Mouse (Mus musculus): ENCODE measurements at regions not wholly inside any gene's neighbourhood (a gene's known extent, or its start where the extent isn't known, plus 50 kb on each side); places are given as distances from the start of the nearest gene placed in this dataset.

DNA sequence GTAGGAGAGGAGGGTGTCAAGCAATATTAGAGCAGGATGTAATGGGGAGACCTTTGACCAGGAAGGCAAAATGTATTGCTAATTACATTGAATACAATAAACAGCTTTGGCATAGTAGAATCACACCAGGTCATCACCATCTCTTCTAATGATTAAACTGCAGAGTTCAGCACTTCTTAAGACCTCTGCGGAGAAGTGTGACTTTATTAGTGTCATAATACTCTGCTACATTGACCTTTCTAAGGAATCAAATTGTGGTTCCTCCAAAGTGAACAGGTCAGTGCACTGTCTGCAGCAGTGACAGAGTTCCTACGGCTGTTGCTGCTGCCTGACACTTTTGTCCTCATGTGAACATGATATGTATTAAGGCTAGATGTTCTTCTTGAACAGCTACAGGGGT is 228.0 kb upstream of the Gm11042 start:
- Histone ChIP-seq H3K36me3 (ENCODE audit: control insufficient read depth, insufficient read depth, low read length) (no peaks in the 10 kb centered on the region), H3K4me1 (replicated peaks; ENCODE audit: control insufficient read depth, insufficient read depth, low read length) (no peaks in the 10 kb centered on the region), H3K27ac (ENCODE audit: low read depth, low read length) (no peak overlapping the region), H3K9me3 (ENCODE audit: control insufficient read depth, low read length) (no peaks in the 10 kb centered on the region), H3K4me2 (no peak overlapping the region), H3K27me3 (replicated peaks; ENCODE audit: control insufficient read depth, insufficient read depth, low read length) (no peaks in the 10 kb centered on the region), H3K4me3 (ENCODE audit: low read depth, low read length) (no peak overlapping the region), H3K9ac (ENCODE audit: low read depth, low read length) (no peak overlapping the region)
- 88% methylated on average over 2 of the region's 2 CpGs for WGBS
- DNase-seq (ENCODE audit: low spot score): no peak
- ATAC-seq (replicated peaks; ENCODE audit: low FRiP score): no peak

DNA sequence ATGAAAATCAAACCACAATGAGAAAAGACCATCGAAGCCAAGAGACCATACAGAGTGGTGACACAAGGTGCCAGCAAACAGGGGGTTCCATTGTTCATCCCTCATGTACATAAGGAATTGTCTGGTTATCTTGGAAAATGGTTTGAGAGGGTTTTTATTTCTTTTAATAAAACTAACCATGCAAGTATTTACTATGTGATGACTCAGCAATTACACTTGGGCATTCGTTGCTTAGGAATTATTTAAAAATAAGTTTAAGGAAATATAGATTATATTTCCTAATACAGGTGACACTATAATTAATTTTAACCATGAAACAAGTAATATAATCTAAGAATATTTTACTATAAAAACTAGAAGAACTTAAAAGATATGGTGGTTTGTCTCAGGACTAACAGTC is 218.7 kb upstream of the Gm11042 start:
- no peak for DNase-seq (ENCODE audit: low spot score)
- no peak overlapping the region for H3K9ac ChIP-seq (ENCODE audit: low read depth, low read length)
- 73% methylated on average over 2 of the region's 2 CpGs for WGBS

DNA sequence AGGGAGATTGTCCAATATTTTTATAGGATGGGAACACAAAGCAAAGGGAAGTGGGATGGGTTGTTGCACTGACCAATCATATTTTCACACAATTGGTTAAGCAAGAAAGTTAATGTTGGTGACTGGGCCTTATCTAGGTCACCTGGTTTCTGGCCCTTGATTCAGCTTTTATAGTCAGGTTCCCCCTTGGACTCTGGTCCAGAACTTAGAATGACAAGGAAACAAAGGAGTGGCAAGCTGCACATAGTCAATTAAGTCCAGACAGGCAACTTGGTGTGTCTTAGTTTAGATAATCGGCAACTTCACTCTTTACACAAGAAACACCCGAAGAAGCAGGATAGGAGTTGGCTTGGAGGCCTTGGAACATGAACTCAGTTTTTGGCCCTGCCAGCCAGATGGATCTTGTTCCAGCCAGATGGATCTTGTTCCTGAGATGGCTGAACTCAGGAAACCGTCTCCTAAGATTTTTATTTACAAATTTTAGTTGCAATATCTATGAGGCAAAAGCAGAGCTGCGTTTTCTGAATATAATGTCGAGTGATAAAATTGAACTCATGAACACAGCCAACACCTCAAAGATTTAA is 212.9 kb upstream of the Gm11042 start:
- no peak for ATAC-seq (replicated peaks; ENCODE audit: low FRiP score)
- H3K9me3 ChIP-seq (ENCODE audit: control insufficient read depth, low read length): no peaks in the 10 kb centered on the region
- no peaks in the 10 kb centered on the region for H3K27me3 ChIP-seq (replicated peaks; ENCODE audit: control insufficient read depth, insufficient read depth, low read length)
- no peak for DNase-seq (ENCODE audit: low spot score)
- no peak overlapping the region for H3K4me2 ChIP-seq
- no peak overlapping the region for H3K27ac ChIP-seq (ENCODE audit: low read depth, low read length)
- no peak overlapping the region for H3K4me3 ChIP-seq (ENCODE audit: low read depth, low read length)
- no peaks in the 10 kb centered on the region for H3K36me3 ChIP-seq (ENCODE audit: control insufficient read depth, insufficient read depth, low read length)
- H3K4me1 ChIP-seq (replicated peaks; ENCODE audit: control insufficient read depth, insufficient read depth, low read length): no peaks in the 10 kb centered on the region
- H3K9ac ChIP-seq (ENCODE audit: low read depth, low read length): no peak overlapping the region
- WGBS: 81% methylated on average over 5 of the region's 5 CpGs

More for the DNA sequence above, 218.7 kb upstream of the Gm11042 start:
- no peaks in the 10 kb centered on the region for H3K4me1 ChIP-seq (replicated peaks; ENCODE audit: control insufficient read depth, insufficient read depth, low read length)
- no peak overlapping the region for H3K4me2 ChIP-seq
- H3K27ac ChIP-seq (ENCODE audit: low read depth, low read length): no peak overlapping the region
- no peak overlapping the region for H3K4me3 ChIP-seq (ENCODE audit: low read depth, low read length)
- no peaks in the 10 kb centered on the region for H3K36me3 ChIP-seq (ENCODE audit: control insufficient read depth, insufficient read depth, low read length)
- H3K27me3 ChIP-seq (replicated peaks; ENCODE audit: control insufficient read depth, insufficient read depth, low read length): no peaks in the 10 kb centered on the region
- no peaks in the 10 kb centered on the region for H3K9me3 ChIP-seq (ENCODE audit: control insufficient read depth, low read length)
- ATAC-seq (replicated peaks; ENCODE audit: low FRiP score): no peak

DNA sequence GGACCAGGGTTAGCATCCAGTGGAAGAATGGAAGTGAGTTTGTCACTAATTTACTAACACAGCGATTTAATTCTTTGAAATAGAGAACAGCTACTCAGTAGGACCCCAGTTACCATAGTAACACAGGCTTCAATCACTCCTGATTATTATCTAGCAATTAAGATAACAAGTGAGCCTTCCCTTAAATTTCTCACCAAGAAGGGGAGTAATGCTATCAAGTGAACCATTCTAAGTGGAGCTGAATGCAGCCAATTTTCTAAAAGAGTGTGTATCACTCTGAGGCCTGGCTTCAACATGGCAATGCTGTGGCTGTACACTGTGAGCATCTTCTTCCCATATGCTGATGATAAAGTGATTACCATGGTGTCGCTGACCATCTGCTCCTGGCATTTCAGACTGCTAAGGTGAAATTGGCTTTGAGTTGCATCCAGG is 211.0 kb upstream of the Gm11042 start:
- no peaks in the 10 kb centered on the region for H3K9me3 ChIP-seq (ENCODE audit: control insufficient read depth, low read length)
- H3K4me3 ChIP-seq (ENCODE audit: low read depth, low read length): no peak overlapping the region
- no peaks in the 10 kb centered on the region for H3K4me1 ChIP-seq (replicated peaks; ENCODE audit: control insufficient read depth, insufficient read depth, low read length)
- no peak overlapping the region for H3K4me2 ChIP-seq
- H3K27me3 ChIP-seq (replicated peaks; ENCODE audit: control insufficient read depth, insufficient read depth, low read length): no peaks in the 10 kb centered on the region
- H3K27ac ChIP-seq (ENCODE audit: low read depth, low read length): no peak overlapping the region
- no peaks in the 10 kb centered on the region for H3K36me3 ChIP-seq (ENCODE audit: control insufficient read depth, insufficient read depth, low read length)
- no peak overlapping the region for H3K9ac ChIP-seq (ENCODE audit: low read depth, low read length)
- DNase-seq (ENCODE audit: low spot score) (no peak), ATAC-seq (replicated peaks; ENCODE audit: low FRiP score) (no peak)
- 69% methylated on average over 2 of the region's 2 CpGs for WGBS

DNA sequence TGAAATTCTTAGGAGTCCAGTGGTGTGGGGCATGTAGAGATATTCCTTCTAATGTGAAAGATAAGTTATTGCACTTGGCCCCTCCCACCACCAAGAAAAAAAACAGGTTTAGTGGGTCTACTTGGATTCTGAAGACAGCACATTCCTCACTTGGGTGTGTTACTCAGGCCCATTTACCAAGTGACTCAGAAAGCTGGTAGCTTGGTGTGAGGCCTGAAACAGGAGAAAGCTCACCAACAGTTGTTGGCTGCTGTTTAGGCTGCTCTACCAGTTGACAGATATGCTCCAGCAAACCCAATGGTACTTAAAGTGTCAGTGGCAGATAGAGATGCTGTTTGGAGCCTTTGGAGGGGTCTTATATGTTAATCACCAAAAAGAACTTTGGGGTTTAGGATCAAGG is 207.8 kb upstream of the Gm11042 start:
- no peaks in the 10 kb centered on the region for H3K9me3 ChIP-seq (ENCODE audit: control insufficient read depth, low read length)
- ATAC-seq (replicated peaks; ENCODE audit: low FRiP score) (no peak), DNase-seq (ENCODE audit: low spot score) (no peak)
- no peak overlapping the region for H3K4me2 ChIP-seq
- no peaks in the 10 kb centered on the region for H3K4me1 ChIP-seq (replicated peaks; ENCODE audit: control insufficient read depth, insufficient read depth, low read length)
- H3K27ac ChIP-seq (ENCODE audit: low read depth, low read length): no peak overlapping the region
- H3K27me3 ChIP-seq (replicated peaks; ENCODE audit: control insufficient read depth, insufficient read depth, low read length): no peaks in the 10 kb centered on the region
- no peaks in the 10 kb centered on the region for H3K36me3 ChIP-seq (ENCODE audit: control insufficient read depth, insufficient read depth, low read length)
- no peak overlapping the region for H3K9ac ChIP-seq (ENCODE audit: low read depth, low read length)
- H3K4me3 ChIP-seq (ENCODE audit: low read depth, low read length): no peak overlapping the region

DNA sequence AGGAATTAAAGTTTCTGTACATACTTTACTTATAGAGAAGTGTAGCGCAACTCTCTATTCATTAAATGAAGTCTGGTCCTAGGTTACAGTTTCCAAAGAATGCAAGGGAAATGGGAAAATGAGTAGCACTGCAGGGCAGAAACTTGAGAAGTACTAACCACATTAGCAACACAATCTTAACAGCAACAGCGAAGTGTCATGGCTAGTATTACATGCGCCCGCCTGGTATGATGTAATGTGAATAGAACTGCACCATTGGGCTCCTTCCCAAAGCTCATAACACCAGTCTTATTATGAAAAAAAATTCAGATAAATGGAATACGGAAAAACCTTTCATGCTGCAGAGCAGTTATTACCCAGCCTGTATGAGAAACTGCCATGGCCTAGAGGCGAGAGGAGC is 201.8 kb upstream of the Gm11042 start:
- DNase-seq (ENCODE audit: low spot score): no peak
- H3K27ac ChIP-seq (ENCODE audit: low read depth, low read length): no peak overlapping the region
- H3K4me2 ChIP-seq: no peak overlapping the region
- H3K36me3 ChIP-seq (ENCODE audit: control insufficient read depth, insufficient read depth, low read length): no peaks in the 10 kb centered on the region
- no peak overlapping the region for H3K9ac ChIP-seq (ENCODE audit: low read depth, low read length)
- H3K27me3 ChIP-seq (replicated peaks; ENCODE audit: control insufficient read depth, insufficient read depth, low read length): no peaks in the 10 kb centered on the region
- H3K9me3 ChIP-seq (ENCODE audit: control insufficient read depth, low read length): no peaks in the 10 kb centered on the region
- H3K4me1 ChIP-seq (replicated peaks; ENCODE audit: control insufficient read depth, insufficient read depth, low read length): no peaks in the 10 kb centered on the region
- 91% methylated on average over 6 of the region's 6 CpGs for WGBS
- no peak for ATAC-seq (replicated peaks; ENCODE audit: low FRiP score)
- no peak overlapping the region for H3K4me3 ChIP-seq (ENCODE audit: low read depth, low read length)

DNA sequence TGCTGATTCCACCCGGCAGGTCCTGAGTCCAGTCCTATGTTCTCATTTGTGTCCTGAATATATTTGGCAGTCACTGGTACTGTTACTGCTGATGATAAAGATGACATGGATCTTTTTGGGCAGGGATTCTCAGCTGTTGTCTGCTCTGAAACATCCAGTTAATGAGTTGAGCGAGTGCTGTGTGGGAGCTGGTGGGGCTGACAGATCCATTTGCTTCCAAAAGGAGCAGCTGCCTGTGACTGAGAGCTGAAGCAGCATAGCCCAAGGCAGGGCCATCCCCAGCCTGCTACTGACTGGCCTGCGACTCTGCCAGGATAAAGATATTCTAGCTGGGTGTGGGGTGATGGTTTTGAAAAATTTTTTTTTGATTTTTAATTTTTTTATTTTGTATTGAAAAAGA is 200.3 kb upstream of the Gm11042 start:
- Histone ChIP-seq H3K4me2 (no peak overlapping the region), H3K36me3 (ENCODE audit: control insufficient read depth, insufficient read depth, low read length) (no peaks in the 10 kb centered on the region), H3K27ac (ENCODE audit: low read depth, low read length) (no peak overlapping the region), H3K9ac (ENCODE audit: low read depth, low read length) (no peak overlapping the region), H3K9me3 (ENCODE audit: control insufficient read depth, low read length) (no peaks in the 10 kb centered on the region), H3K27me3 (replicated peaks; ENCODE audit: control insufficient read depth, insufficient read depth, low read length) (no peaks in the 10 kb centered on the region), H3K4me1 (replicated peaks; ENCODE audit: control insufficient read depth, insufficient read depth, low read length) (no peaks in the 10 kb centered on the region), H3K4me3 (ENCODE audit: low read depth, low read length) (no peak overlapping the region)
- no peak for DNase-seq (ENCODE audit: low spot score)
- 70% methylated on average over 3 of the region's 3 CpGs for WGBS
- no peak for ATAC-seq (replicated peaks; ENCODE audit: low FRiP score)

DNA sequence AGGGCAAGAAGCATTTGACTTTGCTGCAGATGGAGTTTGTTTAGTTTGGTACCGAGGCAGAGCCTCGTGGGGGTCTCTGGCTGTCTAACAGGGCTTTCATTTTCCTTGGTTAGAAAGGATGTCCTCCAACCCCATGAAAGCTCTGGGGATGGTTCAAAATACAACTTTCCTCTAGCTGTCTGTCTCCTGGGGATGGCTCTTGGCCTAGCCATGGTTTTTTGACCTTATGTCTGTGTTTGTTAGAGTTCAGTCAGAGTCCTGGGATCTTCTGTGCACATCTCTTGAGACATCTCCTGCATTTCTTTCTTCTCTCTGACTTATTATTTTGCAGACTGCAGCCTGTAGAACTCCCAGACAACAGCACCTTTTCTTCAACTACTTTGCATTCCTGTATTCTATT is 186.6 kb upstream of the Gm11042 start:
- H3K4me1 ChIP-seq (replicated peaks; ENCODE audit: control insufficient read depth, insufficient read depth, low read length): no peaks in the 10 kb centered on the region
- no peak overlapping the region for H3K9ac ChIP-seq (ENCODE audit: low read depth, low read length)
- H3K4me2 ChIP-seq: no peak overlapping the region
- H3K9me3 ChIP-seq (ENCODE audit: control insufficient read depth, low read length): no peaks in the 10 kb centered on the region
- WGBS: 80% methylated on average over 2 of the region's 2 CpGs
- DNase-seq (ENCODE audit: low spot score) (no peak), ATAC-seq (replicated peaks; ENCODE audit: low FRiP score) (no peak)
- no peak overlapping the region for H3K27ac ChIP-seq (ENCODE audit: low read depth, low read length)
- no peak overlapping the region for H3K4me3 ChIP-seq (ENCODE audit: low read depth, low read length)
- no peaks in the 10 kb centered on the region for H3K36me3 ChIP-seq (ENCODE audit: control insufficient read depth, insufficient read depth, low read length)
- no peaks in the 10 kb centered on the region for H3K27me3 ChIP-seq (replicated peaks; ENCODE audit: control insufficient read depth, insufficient read depth, low read length)

DNA sequence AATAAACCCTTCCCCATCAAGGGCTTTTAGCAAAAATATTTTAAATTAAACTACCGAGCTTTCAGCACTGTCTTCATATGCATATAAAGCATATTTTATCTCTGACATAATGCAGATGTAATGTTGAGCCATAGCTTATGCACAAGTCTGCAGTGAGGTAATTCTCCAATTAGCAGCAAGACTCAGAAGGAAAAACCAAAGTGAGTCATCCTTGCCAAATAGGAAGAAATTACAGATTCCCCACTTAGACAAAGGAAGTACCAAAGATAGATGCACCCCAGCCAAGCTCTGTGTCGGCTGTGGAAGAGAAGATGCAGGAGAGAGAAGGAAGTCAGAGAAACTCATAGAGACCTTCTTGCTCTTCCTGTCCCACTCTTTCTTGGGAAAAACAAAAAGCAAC is 161.4 kb upstream of the Gm11042 start:
- WGBS: 51% methylated on average over 2 of the region's 2 CpGs
- no peak for ATAC-seq (replicated peaks; ENCODE audit: low FRiP score)
- no peak overlapping the region for H3K4me2 ChIP-seq

More for the DNA sequence above, 161.4 kb upstream of the Gm11042 start:
- no peak for DNase-seq (ENCODE audit: low spot score)
- no peaks in the 10 kb centered on the region for H3K36me3 ChIP-seq (ENCODE audit: control insufficient read depth, insufficient read depth, low read length)
- H3K4me1 ChIP-seq (replicated peaks; ENCODE audit: control insufficient read depth, insufficient read depth, low read length): no peaks in the 10 kb centered on the region
- H3K9ac ChIP-seq (ENCODE audit: low read depth, low read length): no peak overlapping the region
- no peak overlapping the region for H3K27ac ChIP-seq (ENCODE audit: low read depth, low read length)
- H3K27me3 ChIP-seq (replicated peaks; ENCODE audit: control insufficient read depth, insufficient read depth, low read length): no peaks in the 10 kb centered on the region
- H3K4me3 ChIP-seq (ENCODE audit: low read depth, low read length): no peak overlapping the region
- no peaks in the 10 kb centered on the region for H3K9me3 ChIP-seq (ENCODE audit: control insufficient read depth, low read length)
